Mouse (Mus musculus) right cerebral cortex, postnatal 25 days (tissue): ENCODE measurements around the gene Gm13199.

ENCODE experiments used
- DNase-seq: peaks from one replicate; pipeline ENCODE4 v3.0.0; 2022

Gm13199 gene

DNA sequence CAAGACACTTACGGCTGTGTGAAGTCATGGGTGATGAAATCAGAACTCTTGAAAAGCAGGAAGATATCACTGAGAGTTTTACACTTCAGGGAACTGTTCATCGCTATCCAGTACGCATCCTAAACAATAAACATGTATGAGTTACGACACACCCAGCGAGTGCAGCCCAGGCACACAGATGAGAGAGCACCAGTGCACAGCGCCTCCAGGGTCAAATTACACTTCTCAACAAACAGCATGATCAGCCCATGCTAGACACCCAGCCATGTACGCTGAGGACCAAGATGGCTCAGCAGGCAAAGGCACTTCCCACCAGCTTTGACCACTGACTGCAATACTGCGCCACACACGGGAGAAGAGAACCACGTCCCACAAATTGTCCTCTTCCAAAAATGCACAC lies 41.5 kb downstream of the Gm13199 start:
- no peak for DNase-seq
